Mouse (Mus musculus) MEL (cell line): ENCODE data around the gene Hrh3. TPM values are rescaled to one million over a fixed set of nuclear protein-coding genes. Genes with fewer than 3 reads are reported as not detected.

ENCODE experiments used
- DNase-seq: peaks from one replicate; pipeline ENCODE4 v3.0.0; 2011; ENCODE audit warnings: low read depth, low spot score
- H3K27ac ChIP-seq: 2 replicates; pipeline ENCODE4 v1.5.1; 2012; ENCODE audit warnings: low read depth, mild to moderate bottlenecking, control low read depth, low read length, moderate library complexity; ENCODE audit not compliant: control insufficient read depth
- H3K27me3 ChIP-seq, 2 experiments: fragments of 150-350 bp in 1 of 2; sonication (generic) in 1 of 2; 2 replicates each; pipeline ENCODE4 v1.6.1; 2012; ENCODE audit warnings: low read length in 2 of 2, mild to moderate bottlenecking in 2 of 2, improper control_type of control experiment in 1 of 2, moderate library complexity in 1 of 2; ENCODE audit not compliant: insufficient read depth in 2 of 2, control insufficient read depth in 1 of 2
- H3K36me3 ChIP-seq, 2 experiments: 2 replicates each; pipeline ENCODE4 v1.6.1; 2012 to 2014; ENCODE audit warnings: low read length in 2 of 2, improper control_type of control experiment in 1 of 2, inconsistent platforms in 1 of 2, mild to moderate bottlenecking in 1 of 2; ENCODE audit not compliant: insufficient read depth in 2 of 2, control insufficient read depth in 1 of 2
- H3K4me1 ChIP-seq, 2 experiments: fragments of 150-350 bp in 1 of 2; sonication (generic) in 1 of 2; 2 replicates each; pipeline ENCODE4 v1.6.1; 2012; ENCODE audit warnings: low read length in 2 of 2, improper control_type of control experiment in 1 of 2, mild to moderate bottlenecking in 1 of 2; ENCODE audit not compliant: insufficient read depth in 2 of 2, control insufficient read depth in 1 of 2
- H3K4me3 ChIP-seq, 2 experiments: fragments of 150-350 bp in 1 of 2; sonication (generic) in 1 of 2; 2 replicates each; pipeline ENCODE4 v1.5.1; 2012; ENCODE audit warnings: low read depth in 2 of 2, low read length in 2 of 2, mild to moderate bottlenecking in 2 of 2, moderate library complexity in 2 of 2, control low read depth in 1 of 2, improper control_type of control experiment in 1 of 2; ENCODE audit not compliant: control insufficient read depth in 1 of 2, insufficient read depth in 1 of 2
- H3K79me2 ChIP-seq: 2 replicates; pipeline ENCODE4 v1.6.1; 2012; ENCODE audit warnings: mild to moderate bottlenecking, low read length, moderate library complexity; ENCODE audit not compliant: control insufficient read depth, poor library complexity, insufficient read depth
- H3K9ac ChIP-seq: 2 replicates; pipeline ENCODE4 v1.6.1; 2012; ENCODE audit warnings: low read depth, mild to moderate bottlenecking, control low read depth, low read length, moderate library complexity; ENCODE audit not compliant: control insufficient read depth, poor library complexity, severe bottlenecking
- H3K9me3 ChIP-seq: fragments of 150-350 bp; sonication (generic); replicated peaks from 2 replicates; pipeline ENCODE4 v1.6.1; 2012; ENCODE audit warnings: mild to moderate bottlenecking, low read length, improper control_type of control experiment, moderate library complexity; ENCODE audit not compliant: insufficient read depth
- CHD1 ChIP-seq: IDR thresholded peaks from 2 replicates; pipeline ENCODE4 v1.6.1; 2012; ENCODE audit warnings: low read depth, mild to moderate bottlenecking, inconsistent platforms, low read length, improper control_type of control experiment
- CTCF ChIP-seq, 3 experiments: IDR thresholded peaks in 2 of 3; conservative IDR thresholded peaks in 1 of 3; 2 replicates each; pipeline ENCODE4 v1.5.1; 2011 to 2012; ENCODE audit warnings: low read length in 3 of 3, low read depth in 2 of 3, mild to moderate bottlenecking in 2 of 3, improper control_type of control experiment in 1 of 3, inconsistent platforms in 1 of 3, mixed read lengths in 1 of 3, moderate library complexity in 1 of 3; ENCODE audit not compliant: control insufficient read depth in 1 of 3, insufficient read depth in 1 of 3, poor library complexity in 1 of 3, severe bottlenecking in 1 of 3
- E2F4 ChIP-seq: IDR thresholded peaks from 2 replicates; pipeline ENCODE4 v1.6.1; 2011; ENCODE audit warnings: low read depth, low read length, improper control_type of control experiment, borderline replicate concordance
- ELF1 ChIP-seq: IDR thresholded peaks from 2 replicates; pipeline ENCODE4 v1.6.1; 2014; ENCODE audit warnings: low read depth, mild to moderate bottlenecking, inconsistent platforms, low read length, improper control_type of control experiment, moderate library complexity
- GABPA ChIP-seq: IDR thresholded peaks from 2 replicates; pipeline ENCODE4 v1.6.1; 2012; ENCODE audit warnings: low read depth, mild to moderate bottlenecking, inconsistent platforms, low read length, improper control_type of control experiment, moderate library complexity
- HCFC1 ChIP-seq: IDR thresholded peaks from 2 replicates; pipeline ENCODE4 v1.6.1; 2012; ENCODE audit warnings: low read depth, mild to moderate bottlenecking, inconsistent platforms, low read length, improper control_type of control experiment, moderate library complexity
- JUND ChIP-seq: IDR thresholded peaks from 2 replicates; pipeline ENCODE4 v1.6.1; 2011; ENCODE audit warnings: low read depth, mild to moderate bottlenecking, improper control_type of control experiment, low read length
- MAX ChIP-seq: IDR thresholded peaks from 2 replicates; pipeline ENCODE4 v1.6.1; 2011; ENCODE audit warnings: low read length, improper control_type of control experiment
- MAZ ChIP-seq: IDR thresholded peaks from 2 replicates; pipeline ENCODE4 v1.6.1; 2012; ENCODE audit warnings: low read depth, mild to moderate bottlenecking, inconsistent platforms, low read length, improper control_type of control experiment
- MEF2A ChIP-seq: IDR thresholded peaks from 2 replicates; pipeline ENCODE4 v1.6.1; 2014; ENCODE audit warnings: low read depth, mild to moderate bottlenecking, inconsistent platforms, low read length, improper control_type of control experiment; ENCODE audit not compliant: poor library complexity, insufficient replicate concordance, severe bottlenecking; ENCODE audit errors: extremely low read depth
- MYB ChIP-seq: IDR thresholded peaks from 2 replicates; pipeline ENCODE4 v1.6.1; 2011; ENCODE audit warnings: mild to moderate bottlenecking, low read depth, low read length, improper control_type of control experiment
- MYC ChIP-seq: IDR thresholded peaks from 2 replicates; pipeline ENCODE4 v1.6.1; 2011; ENCODE audit warnings: low read depth, mild to moderate bottlenecking, low read length, improper control_type of control experiment, moderate library complexity
- POLR2A ChIP-seq, 2 experiments: IDR thresholded peaks; 2 replicates each; pipeline ENCODE4 v1.6.1; 2011 to 2012; ENCODE audit warnings: low read length in 2 of 2, mild to moderate bottlenecking in 2 of 2, control low read depth in 1 of 2, improper control_type of control experiment in 1 of 2, low read depth in 1 of 2, moderate library complexity in 1 of 2; ENCODE audit not compliant: control insufficient read depth in 1 of 2, insufficient read depth in 1 of 2, poor library complexity in 1 of 2
- POLR2AphosphoS5 ChIP-seq: IDR thresholded peaks from 2 replicates; pipeline ENCODE4 v1.6.1; 2012; ENCODE audit warnings: low read depth, borderline replicate concordance, mild to moderate bottlenecking, inconsistent platforms, low read length, moderate library complexity, mixed read lengths
- RAD21 ChIP-seq: IDR thresholded peaks from 2 replicates; pipeline ENCODE4 v1.6.1; 2011; ENCODE audit warnings: mild to moderate bottlenecking, low read depth, low read length, improper control_type of control experiment
- RCOR1 ChIP-seq: IDR thresholded peaks from 2 replicates; pipeline ENCODE4 v1.6.1; 2012; ENCODE audit warnings: low read depth, mild to moderate bottlenecking, inconsistent platforms, low read length, improper control_type of control experiment
- SIN3A ChIP-seq: IDR thresholded peaks from 2 replicates; pipeline ENCODE4 v1.6.1; 2012; ENCODE audit warnings: low read length, improper control_type of control experiment, inconsistent platforms
- TAL1 ChIP-seq: IDR thresholded peaks from 2 replicates; pipeline ENCODE4 v1.6.1; 2012; ENCODE audit warnings: mild to moderate bottlenecking, inconsistent platforms, low read length, moderate library complexity, mixed read lengths
- TBP ChIP-seq: IDR thresholded peaks from 2 replicates; pipeline ENCODE4 v1.8.0; 2011; ENCODE audit warnings: low read depth, low read length, improper control_type of control experiment
- TCF12 ChIP-seq: IDR thresholded peaks from 2 replicates; pipeline ENCODE4 v1.6.1; 2014; ENCODE audit warnings: low read depth, mild to moderate bottlenecking, inconsistent platforms, low read length, improper control_type of control experiment, moderate library complexity
- USF1 ChIP-seq: IDR thresholded peaks from 2 replicates; pipeline ENCODE4 v1.6.1; 2014; ENCODE audit warnings: low read depth, mild to moderate bottlenecking, inconsistent platforms, low read length, improper control_type of control experiment, moderate library complexity
- USF2 ChIP-seq, 2 experiments: IDR thresholded peaks; 2 replicates each; pipeline ENCODE4 v1.6.1; 2011 to 2012; ENCODE audit warnings: improper control_type of control experiment in 2 of 2, low read length in 2 of 2, borderline replicate concordance in 1 of 2, inconsistent platforms in 1 of 2, low read depth in 1 of 2, mild to moderate bottlenecking in 1 of 2; ENCODE audit not compliant: insufficient read depth in 1 of 2
- ZKSCAN1 ChIP-seq: IDR thresholded peaks from 2 replicates; pipeline ENCODE4 v1.6.1; 2012; ENCODE audit warnings: low read depth, mild to moderate bottlenecking, inconsistent platforms, low read length, improper control_type of control experiment, moderate library complexity
- ZMIZ1 ChIP-seq: IDR thresholded peaks from 2 replicates; pipeline ENCODE4 v1.6.1; 2012; ENCODE audit warnings: low read depth, mild to moderate bottlenecking, inconsistent platforms, low read length, improper control_type of control experiment, moderate library complexity
- ZNF384 ChIP-seq: IDR thresholded peaks from 2 replicates; pipeline ENCODE4 v1.6.1; 2012; ENCODE audit warnings: low read depth, mild to moderate bottlenecking, inconsistent platforms, low read length, improper control_type of control experiment
- polyA plus RNA-seq, 2 experiments: library from polyadenylated mRNA; stranded (reverse) in 1 of 2; unstranded in 1 of 2; fragments of >175 nt in 1 of 2; fragments of >200 nt in 1 of 2; gene quantifications; 2 replicates each; pipeline versions ENCODE4 v1.2.1 to v1.2.4; 2012; ENCODE audit warnings: low replicate concordance in 2 of 2, low read depth in 1 of 2; ENCODE audit not compliant: insufficient read length in 2 of 2, insufficient read depth in 1 of 2, missing spikeins in 1 of 2
- total RNA-seq: library from RNA; depleted of rRNA; stranded (reverse); fragments of 300-350 nt; gene quantifications from 2 replicates; pipeline ENCODE4 v1.2.3, GENCODE M21; 2012

The Hrh3 gene
- total and polyA plus RNA-seq, 3 experiments = not detected

- H3K4me1 ChIP-seq = no peaks in the 10 kb centered on the region
- no peaks in the 10 kb centered on the region for H3K27me3 ChIP-seq
- no peak overlapping the region for H3K27ac ChIP-seq
- no peak for DNase-seq
- H3K9ac ChIP-seq = no peak overlapping the region
- H3K4me3 ChIP-seq = no peak overlapping the region
- no peaks in the 10 kb centered on the region for H3K79me2 ChIP-seq
- no peaks in the 10 kb centered on the region for H3K36me3 ChIP-seq
- no peaks in the 10 kb centered on the region for H3K9me3 ChIP-seq
- TF ChIP-seq USF2 (IDR thresholded peaks at IDR 0.05; ENCODE audit: borderline replicate concordance in 1 of 2, insufficient read depth in 1 of 2, low read depth in 1 of 2, low read length in 2 of 2) (no peak), CHD1 (no peak), RCOR1 (no peak), TAL1 (no peak), MAZ (no peak), E2F4 (no peak), GABPA (no peak), ZNF384 (no peak), SIN3A (no peak), RAD21 (no peak), MEF2A (no peak), TCF12 (no peak), MAX (no peak), HCFC1 (no peak), JUND (no peak)
- TF ChIP-seq, all 39 proteins: peak for 0
These were observed 40.8 kb downstream of the Hrh3 start for GRCm38 (mm10) chr2:180063338-180064131.

GRCm38 (mm10) chr2:180053001-180053400 is 51.3 kb downstream of the Hrh3 start:
- TF ChIP-seq SIN3A (no peak), ZNF384 (no peak), ZKSCAN1 (no peak), MYB (no peak), CTCF (IDR thresholded peaks at IDR 0.05 in 2 of 3, conservative IDR thresholded peaks at IDR 0.05 in 1 of 3; ENCODE audit: control insufficient read depth in 1 of 3, insufficient read depth in 1 of 3, low read depth in 2 of 3, low read length in 3 of 3, poor library complexity in 1 of 3, severe bottlenecking in 1 of 3) (no peak), POLR2AphosphoS5 (no peak), USF1 (no peak), MYC (no peak), CHD1 (no peak), TBP (no peak), ELF1 (no peak), ZMIZ1 (no peak), MAZ (no peak), POLR2A (IDR thresholded peaks at IDR 0.05; ENCODE audit: control insufficient read depth in 1 of 2, insufficient read depth in 1 of 2, low read depth in 1 of 2, low read length in 2 of 2, poor library complexity in 1 of 2) (no peak), MAX (no peak), MEF2A (no peak)

More at GRCm38 (mm10) chr2:180053001-180053400, 51.3 kb downstream of the Hrh3 start:
- Histone ChIP-seq H3K27ac (no peak overlapping the region), H3K4me3 (no peak overlapping the region), H3K36me3 (no peaks in the 10 kb centered on the region; a peak in 1 of 4 replicates), H3K27me3 (no peaks in the 10 kb centered on the region), H3K4me1 (no peaks in the 10 kb centered on the region), H3K9ac (no peak overlapping the region), H3K79me2 (peaks cover 3% of the 10 kb centered on the region; the same call in 1 of the 2 replicates), H3K9me3 (no peaks in the 10 kb centered on the region)
- no peak for DNase-seq
